Mouse (Mus musculus): Measurements from ENCODE around the gene Otop1.

- no peak for TF ChIP-seq POLR2A (IDR thresholded peaks at IDR 0.05; ENCODE audit: borderline replicate concordance, extremely low read depth, insufficient read depth, insufficient read length, poor library complexity, severe bottlenecking)
- peak; percentile 45; the same call in 1 of the 2 replicates for TF ChIP-seq CTCF (IDR thresholded peaks at IDR 0.05; ENCODE audit: borderline replicate concordance, extremely low read depth, insufficient read depth, insufficient read length)
Measured at GRCm38 (mm10) chr5:38308873-38309272, 33.1 kb downstream of the Otop1 start.

Measured in brain, embryonic 14.5 days (tissue).